Mouse (Mus musculus) regulatory T cell (primary cell): ENCODE data around the gene Gm9913.

ENCODE experiments used
- in situ Hi-C: fragments of 300-600 bp; cut with MboI, MseI; formaldehyde crosslinking; loops from one replicate; pipeline ENCODE4 v1.15.1; 2025; ENCODE audit warnings: high pct_unique_total_duplicates

The Gm9913 gene

GRCm38 (mm10) chr2:125505006-125505745 lies at the start of gene Gm9913:
Gene Gm9913, plus strand, starts transcription at chr2:125505089.
- in situ Hi-C loops: no loop called here

DNA sequence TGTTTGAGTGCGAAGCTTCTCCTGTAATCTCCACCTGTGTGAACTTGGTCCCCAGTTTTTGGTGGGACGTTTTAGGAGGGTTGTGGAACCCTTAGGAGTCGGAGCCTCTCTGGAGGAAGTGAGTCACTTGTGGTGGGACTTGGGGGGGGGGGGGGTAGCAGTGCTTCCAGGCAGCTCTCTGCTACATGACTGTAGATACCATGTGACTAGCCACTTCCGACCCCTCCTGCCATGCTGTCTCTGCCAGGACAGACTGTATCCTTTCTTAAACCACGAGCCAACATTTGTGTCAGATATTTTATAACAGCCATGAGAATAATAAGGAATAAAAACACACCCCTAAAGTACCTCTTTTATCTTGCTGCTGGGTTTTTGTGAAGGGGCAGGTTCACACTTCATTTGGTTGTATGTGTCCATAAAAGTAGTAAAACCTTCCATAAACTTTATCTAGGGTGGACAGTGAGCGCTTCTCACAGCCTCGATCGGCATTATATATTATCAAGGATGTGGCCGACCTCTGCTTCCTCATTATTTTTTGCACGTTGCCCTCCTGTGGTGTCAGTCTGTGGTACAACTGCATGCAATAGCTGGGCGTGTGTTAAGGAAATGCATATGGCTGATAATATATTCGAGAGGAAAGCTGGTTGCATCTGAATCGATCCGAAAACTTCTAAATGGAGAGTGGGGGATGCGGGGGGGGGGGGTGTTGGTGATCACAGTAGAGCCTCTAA lies 48.7 kb upstream of the Gm9913 start:
- in situ Hi-C loops: no loop called here

DNA sequence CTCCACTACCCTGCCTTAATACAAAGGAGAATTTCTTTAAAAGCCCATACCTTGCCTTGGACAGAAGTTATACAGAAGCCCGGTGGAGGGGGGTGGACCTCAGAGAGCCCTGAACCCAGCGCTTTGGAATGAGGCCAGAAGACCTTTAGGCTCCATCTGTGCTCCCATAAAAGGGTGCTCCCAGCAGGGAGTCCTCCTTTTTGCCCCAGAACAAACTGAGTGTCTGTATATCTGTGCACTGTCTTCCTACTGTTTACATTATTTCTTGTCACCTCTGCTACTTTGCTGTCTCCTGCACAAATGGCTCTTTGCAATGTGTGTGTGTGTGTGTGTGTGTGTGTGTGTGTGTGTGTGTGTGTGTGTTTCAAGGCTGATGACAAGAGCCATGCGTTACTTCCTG lies 45.8 kb upstream of the Gm9913 start:
- in situ Hi-C loops: no loop called here

- in situ Hi-C loops: no loop called here
Measured at GRCm38 (mm10) chr2:125464036-125464435, 40.9 kb upstream of the Gm9913 start.

- in situ Hi-C loops: no loop called here
Measured at GRCm38 (mm10) chr2:125470553-125471295, 34.2 kb upstream of the Gm9913 start.

GRCm38 (mm10) chr2:125471721-125472120 lies 33.2 kb upstream of the Gm9913 start:
- in situ Hi-C loops: no loop called here

DNA sequence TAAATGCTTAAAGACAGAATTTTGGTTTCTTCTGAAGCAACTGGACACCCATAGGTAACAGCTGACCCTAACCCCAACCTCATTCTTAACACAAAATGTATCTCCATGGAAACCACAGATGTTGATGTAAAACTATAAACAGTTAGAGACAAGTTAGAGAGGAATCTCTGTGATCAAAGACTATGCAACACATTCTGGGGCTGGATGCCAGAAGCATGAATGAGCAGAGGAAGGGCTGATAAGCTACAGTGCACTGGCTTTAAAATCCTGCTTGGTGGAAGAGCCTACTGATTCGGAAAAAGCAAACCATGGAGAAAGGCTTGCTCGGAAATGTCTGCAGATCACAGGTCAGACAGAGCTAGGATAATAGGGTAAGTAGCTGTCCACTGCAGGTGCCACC lies 31.7 kb upstream of the Gm9913 start:
- in situ Hi-C loops: no loop called here

DNA sequence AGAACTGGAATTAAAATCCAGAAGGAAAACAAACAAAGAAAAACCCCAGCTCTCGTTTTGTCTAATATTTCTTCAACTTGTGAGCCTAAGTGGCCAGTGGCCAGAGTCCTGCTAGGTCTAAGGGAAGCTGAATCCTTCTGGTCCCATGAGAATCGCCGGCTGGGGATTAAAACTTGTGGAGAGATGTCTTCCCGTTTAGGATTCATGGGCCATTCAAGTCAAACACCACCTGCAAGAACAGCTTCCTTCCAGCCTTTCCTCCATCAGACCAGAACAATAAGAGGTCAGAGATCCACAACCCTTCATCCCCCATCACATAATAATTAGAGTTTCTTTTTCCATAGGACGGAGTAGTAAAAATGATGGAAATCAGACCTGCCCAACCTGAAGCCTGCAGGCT lies 30.2 kb upstream of the Gm9913 start:
- in situ Hi-C loops: no loop called here

DNA sequence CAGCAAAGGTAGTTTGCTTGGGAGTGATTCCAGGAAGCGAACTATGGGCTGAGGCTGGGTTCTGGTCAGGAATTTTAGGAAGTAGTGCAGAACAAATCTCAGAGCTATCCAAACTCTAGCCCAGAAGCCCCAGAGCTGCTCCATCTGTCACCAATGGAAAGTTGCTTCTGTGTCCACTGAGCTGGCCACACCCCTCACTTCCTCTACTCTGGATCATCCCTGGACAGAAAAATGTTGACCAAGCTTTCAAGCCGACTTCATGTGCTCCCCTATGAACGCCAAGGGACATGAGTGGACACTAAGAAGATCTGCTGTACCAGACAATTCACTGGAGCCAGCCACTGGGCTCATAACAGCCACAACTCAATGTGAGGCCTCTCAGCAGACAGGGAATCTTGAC lies 28.7 kb upstream of the Gm9913 start:
- in situ Hi-C loops: no loop called here

- in situ Hi-C loops: no loop called here
Measured at GRCm38 (mm10) chr2:125477367-125477766, 27.5 kb upstream of the Gm9913 start.

DNA sequence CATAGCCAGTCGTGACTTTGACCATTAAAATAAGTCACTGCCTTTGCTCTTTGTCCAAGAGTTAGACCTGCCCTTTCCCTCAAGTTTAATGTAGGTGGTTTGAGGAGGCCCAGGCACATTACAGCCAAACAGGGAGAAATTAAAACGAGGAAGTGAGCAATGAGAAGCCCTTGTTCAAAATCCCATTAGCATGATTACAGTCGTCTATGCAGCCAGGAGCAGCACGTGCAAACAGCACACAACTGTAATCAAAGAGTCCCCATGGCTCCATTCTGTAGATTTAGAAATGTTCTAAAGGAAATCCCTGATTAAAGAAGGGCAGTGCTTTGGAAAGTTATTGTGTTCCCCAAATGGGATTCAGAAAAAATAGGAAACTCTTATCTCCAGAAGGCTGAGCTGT lies 26.2 kb upstream of the Gm9913 start:
- in situ Hi-C loops: no loop called here

DNA sequence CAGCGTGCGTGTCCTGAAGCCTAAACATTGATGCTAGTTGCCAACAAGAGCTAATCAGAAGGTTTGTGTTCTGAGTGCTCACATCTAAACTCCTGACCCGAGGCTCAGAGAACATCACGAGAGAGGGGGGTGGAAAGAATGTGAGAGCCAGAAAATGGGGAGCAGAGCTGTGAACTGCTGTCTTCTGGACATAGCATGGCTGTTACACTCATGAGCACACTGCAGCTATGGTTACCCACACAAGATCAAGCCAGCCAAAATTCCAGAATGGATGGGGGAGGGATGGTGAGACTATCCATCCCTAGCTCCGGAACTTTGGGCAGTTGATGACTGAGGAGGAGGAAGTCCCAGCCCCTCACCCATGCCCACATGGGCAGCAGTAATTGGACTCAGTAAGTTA lies 24.8 kb upstream of the Gm9913 start:
- in situ Hi-C loops: no loop called here

GRCm38 (mm10) chr2:125481116-125481515 lies 23.8 kb upstream of the Gm9913 start:
- in situ Hi-C loops: no loop called here

GRCm38 (mm10) chr2:125481531-125482317 lies 23.2 kb upstream of the Gm9913 start:
- in situ Hi-C loops: no loop called here

GRCm38 (mm10) chr2:125484164-125484563 lies 20.7 kb upstream of the Gm9913 start:
- in situ Hi-C loops: no loop called here

GRCm38 (mm10) chr2:125484910-125485309 lies 20.0 kb upstream of the Gm9913 start:
- in situ Hi-C loops: no loop called here

- in situ Hi-C loops: no loop called here
Measured at GRCm38 (mm10) chr2:125489979-125490378, 14.9 kb upstream of the Gm9913 start.

DNA sequence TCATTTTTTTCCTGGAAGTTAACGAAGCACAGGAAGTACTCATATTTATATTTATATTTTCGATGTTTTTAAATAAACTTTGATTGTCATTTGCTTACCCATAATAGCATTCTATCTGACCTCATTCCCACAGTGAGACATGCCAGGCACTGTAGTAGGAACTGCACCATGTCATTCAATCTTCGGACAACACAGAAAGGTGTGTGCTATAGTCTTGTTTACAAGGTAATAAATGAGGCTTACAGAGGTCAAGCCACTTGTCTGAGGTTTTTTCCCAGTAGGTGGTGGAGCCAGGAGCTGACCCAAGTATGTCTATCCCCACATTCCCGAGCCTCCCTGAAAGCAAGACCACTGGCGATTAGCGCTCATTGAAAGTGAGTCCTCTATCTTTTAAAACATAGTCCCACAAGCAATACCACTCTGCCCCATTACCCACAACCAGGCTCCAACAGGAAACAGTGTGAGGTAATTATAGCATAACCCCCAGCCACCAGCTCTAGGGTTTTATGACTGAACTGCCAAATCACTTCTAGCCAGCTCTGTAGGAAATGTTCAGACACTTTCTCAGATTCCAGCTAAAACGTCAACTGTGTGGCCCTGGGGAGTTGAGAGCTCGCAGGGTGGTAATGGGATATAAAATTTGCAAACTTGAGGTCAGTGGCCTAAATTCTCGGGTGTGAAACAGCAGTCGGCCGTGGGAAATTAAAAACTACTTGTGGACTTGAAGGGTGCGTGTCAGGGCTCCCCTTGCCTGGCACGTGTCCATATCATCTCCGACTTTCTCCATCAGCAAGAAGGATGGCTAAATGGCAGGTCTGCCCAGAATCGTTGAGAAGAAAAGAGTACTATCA lies 12.6 kb upstream of the Gm9913 start:
- in situ Hi-C loops: no loop called here

GRCm38 (mm10) chr2:125494291-125494690 lies 10.6 kb upstream of the Gm9913 start:
- in situ Hi-C loops: no loop called here
